Mouse (Mus musculus) MEL (cell line): Measurements from ENCODE around the gene 1700003H04Rik. TPM values are rescaled to one million over a fixed set of nuclear protein-coding genes. Genes with fewer than 3 reads are reported as not detected.

ENCODE experiments used
- DNase-seq: peaks from one replicate; pipeline ENCODE4 v3.0.0; 2011; ENCODE audit warnings: low read depth, low spot score
- H3K27ac ChIP-seq: 2 replicates; pipeline ENCODE4 v1.5.1; 2012; ENCODE audit warnings: low read depth, mild to moderate bottlenecking, control low read depth, low read length, moderate library complexity; ENCODE audit not compliant: control insufficient read depth
- H3K27me3 ChIP-seq, 2 experiments: fragments of 150-350 bp in 1 of 2; sonication (generic) in 1 of 2; 2 replicates each; pipeline ENCODE4 v1.6.1; 2012; ENCODE audit warnings: low read length in 2 of 2, mild to moderate bottlenecking in 2 of 2, improper control_type of control experiment in 1 of 2, moderate library complexity in 1 of 2; ENCODE audit not compliant: insufficient read depth in 2 of 2, control insufficient read depth in 1 of 2
- H3K36me3 ChIP-seq, 2 experiments: 2 replicates each; pipeline ENCODE4 v1.6.1; 2012 to 2014; ENCODE audit warnings: low read length in 2 of 2, improper control_type of control experiment in 1 of 2, inconsistent platforms in 1 of 2, mild to moderate bottlenecking in 1 of 2; ENCODE audit not compliant: insufficient read depth in 2 of 2, control insufficient read depth in 1 of 2
- H3K4me1 ChIP-seq, 2 experiments: fragments of 150-350 bp in 1 of 2; sonication (generic) in 1 of 2; 2 replicates each; pipeline ENCODE4 v1.6.1; 2012; ENCODE audit warnings: low read length in 2 of 2, improper control_type of control experiment in 1 of 2, mild to moderate bottlenecking in 1 of 2; ENCODE audit not compliant: insufficient read depth in 2 of 2, control insufficient read depth in 1 of 2
- H3K4me3 ChIP-seq, 2 experiments: fragments of 150-350 bp in 1 of 2; sonication (generic) in 1 of 2; 2 replicates each; pipeline ENCODE4 v1.5.1; 2012; ENCODE audit warnings: low read depth in 2 of 2, low read length in 2 of 2, mild to moderate bottlenecking in 2 of 2, moderate library complexity in 2 of 2, control low read depth in 1 of 2, improper control_type of control experiment in 1 of 2; ENCODE audit not compliant: control insufficient read depth in 1 of 2, insufficient read depth in 1 of 2
- H3K79me2 ChIP-seq: 2 replicates; pipeline ENCODE4 v1.6.1; 2012; ENCODE audit warnings: mild to moderate bottlenecking, low read length, moderate library complexity; ENCODE audit not compliant: control insufficient read depth, poor library complexity, insufficient read depth
- H3K9ac ChIP-seq: 2 replicates; pipeline ENCODE4 v1.6.1; 2012; ENCODE audit warnings: low read depth, mild to moderate bottlenecking, control low read depth, low read length, moderate library complexity; ENCODE audit not compliant: control insufficient read depth, poor library complexity, severe bottlenecking
- H3K9me3 ChIP-seq: fragments of 150-350 bp; sonication (generic); replicated peaks from 2 replicates; pipeline ENCODE4 v1.6.1; 2012; ENCODE audit warnings: mild to moderate bottlenecking, low read length, improper control_type of control experiment, moderate library complexity; ENCODE audit not compliant: insufficient read depth
- CHD1 ChIP-seq: IDR thresholded peaks from 2 replicates; pipeline ENCODE4 v1.6.1; 2012; ENCODE audit warnings: low read depth, mild to moderate bottlenecking, inconsistent platforms, low read length, improper control_type of control experiment
- CHD2 ChIP-seq: IDR thresholded peaks from 2 replicates; pipeline ENCODE4 v1.6.1; 2011; ENCODE audit warnings: low read length, improper control_type of control experiment
- CTCF ChIP-seq, 3 experiments: IDR thresholded peaks in 2 of 3; conservative IDR thresholded peaks in 1 of 3; 2 replicates each; pipeline ENCODE4 v1.5.1; 2011 to 2012; ENCODE audit warnings: low read length in 3 of 3, low read depth in 2 of 3, mild to moderate bottlenecking in 2 of 3, improper control_type of control experiment in 1 of 3, inconsistent platforms in 1 of 3, mixed read lengths in 1 of 3, moderate library complexity in 1 of 3; ENCODE audit not compliant: control insufficient read depth in 1 of 3, insufficient read depth in 1 of 3, poor library complexity in 1 of 3, severe bottlenecking in 1 of 3
- E2F4 ChIP-seq: IDR thresholded peaks from 2 replicates; pipeline ENCODE4 v1.6.1; 2011; ENCODE audit warnings: low read depth, low read length, improper control_type of control experiment, borderline replicate concordance
- ELF1 ChIP-seq: IDR thresholded peaks from 2 replicates; pipeline ENCODE4 v1.6.1; 2014; ENCODE audit warnings: low read depth, mild to moderate bottlenecking, inconsistent platforms, low read length, improper control_type of control experiment, moderate library complexity
- ETS1 ChIP-seq: IDR thresholded peaks from 2 replicates; pipeline ENCODE4 v1.6.1; 2012; ENCODE audit warnings: low read depth, mild to moderate bottlenecking, inconsistent platforms, low read length, improper control_type of control experiment, moderate library complexity
- MAFK ChIP-seq: IDR thresholded peaks from 2 replicates; pipeline ENCODE4 v1.6.1; 2011; ENCODE audit warnings: low read depth, mild to moderate bottlenecking, low read length, improper control_type of control experiment, borderline replicate concordance
- MAZ ChIP-seq: IDR thresholded peaks from 2 replicates; pipeline ENCODE4 v1.6.1; 2012; ENCODE audit warnings: low read depth, mild to moderate bottlenecking, inconsistent platforms, low read length, improper control_type of control experiment
- MEF2A ChIP-seq: IDR thresholded peaks from 2 replicates; pipeline ENCODE4 v1.6.1; 2014; ENCODE audit warnings: low read depth, mild to moderate bottlenecking, inconsistent platforms, low read length, improper control_type of control experiment; ENCODE audit not compliant: poor library complexity, insufficient replicate concordance, severe bottlenecking; ENCODE audit errors: extremely low read depth
- MXI1 ChIP-seq: IDR thresholded peaks from 2 replicates; pipeline ENCODE4 v1.6.1; 2011; ENCODE audit warnings: mild to moderate bottlenecking, low read depth, low read length, improper control_type of control experiment
- MYB ChIP-seq: IDR thresholded peaks from 2 replicates; pipeline ENCODE4 v1.6.1; 2011; ENCODE audit warnings: mild to moderate bottlenecking, low read depth, low read length, improper control_type of control experiment
- NELFE ChIP-seq: IDR thresholded peaks from 2 replicates; pipeline ENCODE4 v1.6.1; 2011; ENCODE audit warnings: low read depth, low read length, improper control_type of control experiment
- NRF1 ChIP-seq: IDR thresholded peaks from 2 replicates; pipeline ENCODE4 v1.6.1; 2014; ENCODE audit warnings: low read depth, mild to moderate bottlenecking, inconsistent platforms, low read length, improper control_type of control experiment, moderate library complexity; ENCODE audit not compliant: poor library complexity, insufficient read depth, severe bottlenecking
- POLR2AphosphoS2 ChIP-seq: IDR thresholded peaks from 2 replicates; pipeline ENCODE4 v1.6.1; 2011; ENCODE audit warnings: low read length, improper control_type of control experiment
- RCOR1 ChIP-seq: IDR thresholded peaks from 2 replicates; pipeline ENCODE4 v1.6.1; 2012; ENCODE audit warnings: low read depth, mild to moderate bottlenecking, inconsistent platforms, low read length, improper control_type of control experiment
- SIN3A ChIP-seq: IDR thresholded peaks from 2 replicates; pipeline ENCODE4 v1.6.1; 2012; ENCODE audit warnings: low read length, improper control_type of control experiment, inconsistent platforms
- SMC3 ChIP-seq: IDR thresholded peaks from 2 replicates; pipeline ENCODE4 v1.6.1; 2011; ENCODE audit warnings: low read depth, low read length, improper control_type of control experiment
- TAL1 ChIP-seq: IDR thresholded peaks from 2 replicates; pipeline ENCODE4 v1.6.1; 2012; ENCODE audit warnings: mild to moderate bottlenecking, inconsistent platforms, low read length, moderate library complexity, mixed read lengths
- TBP ChIP-seq: IDR thresholded peaks from 2 replicates; pipeline ENCODE4 v1.8.0; 2011; ENCODE audit warnings: low read depth, low read length, improper control_type of control experiment
- TCF12 ChIP-seq: IDR thresholded peaks from 2 replicates; pipeline ENCODE4 v1.6.1; 2014; ENCODE audit warnings: low read depth, mild to moderate bottlenecking, inconsistent platforms, low read length, improper control_type of control experiment, moderate library complexity
- UBTF ChIP-seq: IDR thresholded peaks from 2 replicates; pipeline ENCODE4 v1.6.1; 2012; ENCODE audit warnings: low read depth, mild to moderate bottlenecking, inconsistent platforms, low read length, improper control_type of control experiment, moderate library complexity, borderline replicate concordance; ENCODE audit not compliant: insufficient read depth
- USF1 ChIP-seq: IDR thresholded peaks from 2 replicates; pipeline ENCODE4 v1.6.1; 2014; ENCODE audit warnings: low read depth, mild to moderate bottlenecking, inconsistent platforms, low read length, improper control_type of control experiment, moderate library complexity
- USF2 ChIP-seq, 2 experiments: IDR thresholded peaks; 2 replicates each; pipeline ENCODE4 v1.6.1; 2011 to 2012; ENCODE audit warnings: improper control_type of control experiment in 2 of 2, low read length in 2 of 2, borderline replicate concordance in 1 of 2, inconsistent platforms in 1 of 2, low read depth in 1 of 2, mild to moderate bottlenecking in 1 of 2; ENCODE audit not compliant: insufficient read depth in 1 of 2
- ZKSCAN1 ChIP-seq: IDR thresholded peaks from 2 replicates; pipeline ENCODE4 v1.6.1; 2012; ENCODE audit warnings: low read depth, mild to moderate bottlenecking, inconsistent platforms, low read length, improper control_type of control experiment, moderate library complexity
- ZMIZ1 ChIP-seq: IDR thresholded peaks from 2 replicates; pipeline ENCODE4 v1.6.1; 2012; ENCODE audit warnings: low read depth, mild to moderate bottlenecking, inconsistent platforms, low read length, improper control_type of control experiment, moderate library complexity
- ZNF384 ChIP-seq: IDR thresholded peaks from 2 replicates; pipeline ENCODE4 v1.6.1; 2012; ENCODE audit warnings: low read depth, mild to moderate bottlenecking, inconsistent platforms, low read length, improper control_type of control experiment
- polyA plus RNA-seq, 2 experiments: library from polyadenylated mRNA; stranded (reverse) in 1 of 2; unstranded in 1 of 2; fragments of >175 nt in 1 of 2; fragments of >200 nt in 1 of 2; gene quantifications; 2 replicates each; pipeline versions ENCODE4 v1.2.1 to v1.2.4; 2012; ENCODE audit warnings: low replicate concordance in 2 of 2, low read depth in 1 of 2; ENCODE audit not compliant: insufficient read length in 2 of 2, insufficient read depth in 1 of 2, missing spikeins in 1 of 2
- total RNA-seq: library from RNA; depleted of rRNA; stranded (reverse); fragments of 300-350 nt; gene quantifications from 2 replicates; pipeline ENCODE4 v1.2.3, GENCODE M21; 2012; rRNA removed

Gene 1700003H04Rik
- total RNA-seq (not detected in 2 replicates), polyA plus RNA-seq (not detected)

DNA sequence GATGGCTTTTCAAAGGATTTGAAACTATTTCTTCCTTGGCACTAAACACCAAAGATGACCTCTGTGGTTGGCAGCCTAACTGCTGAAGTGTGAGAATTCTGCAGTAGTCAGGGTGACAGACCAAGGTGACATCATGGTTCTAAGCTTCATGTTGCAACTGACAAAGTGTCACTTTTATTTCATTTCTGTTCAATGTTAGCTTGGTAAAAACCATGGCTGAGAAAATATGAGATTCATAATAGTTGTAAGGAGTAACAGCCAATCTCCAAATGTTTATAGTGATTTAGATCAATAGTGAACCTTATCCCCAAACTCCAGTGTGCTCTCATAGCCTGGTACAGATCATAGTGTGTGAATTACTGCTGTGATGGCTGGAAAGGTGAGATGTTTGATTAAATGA lies at the start of gene 1700003H04Rik:
TSS of gene 1700003H04Rik (minus strand) at position 101 of the 400 bp plus-strand sequence.
- no peak for DNase-seq
- Histone ChIP-seq H3K9ac (no peak within 1 kb of the TSS), H3K79me2 (no peaks in the 10 kb centered on the region), H3K9me3 (no peaks in the 10 kb centered on the region), H3K27me3 (no peaks in the 10 kb centered on the region), H3K27ac (no peak within 1 kb of the TSS), H3K36me3 (no peaks in the 10 kb centered on the region), H3K4me1 (no peaks in the 10 kb centered on the region), H3K4me3 (no peak within 1 kb of the TSS)
- TF ChIP-seq TAL1: no peak
- TF ChIP-seq MXI1: no peak
- no peak for TF ChIP-seq E2F4
- no peak for TF ChIP-seq POLR2AphosphoS2
- TF ChIP-seq RCOR1: no peak
- no peak for TF ChIP-seq ETS1
- TF ChIP-seq MYB: no peak
- TF ChIP-seq MAZ: no peak
- no peak for TF ChIP-seq ZMIZ1
- no peak for TF ChIP-seq ZKSCAN1
- TF ChIP-seq NRF1: no peak
- no peak for TF ChIP-seq MAFK
- TF ChIP-seq CTCF (IDR thresholded peaks at IDR 0.05 in 2 of 3, conservative IDR thresholded peaks at IDR 0.05 in 1 of 3; ENCODE audit: control insufficient read depth in 1 of 3, insufficient read depth in 1 of 3, low read depth in 2 of 3, low read length in 3 of 3, poor library complexity in 1 of 3, severe bottlenecking in 1 of 3): no peak
- TF ChIP-seq MEF2A: no peak
- TF ChIP-seq SIN3A: no peak

DNA sequence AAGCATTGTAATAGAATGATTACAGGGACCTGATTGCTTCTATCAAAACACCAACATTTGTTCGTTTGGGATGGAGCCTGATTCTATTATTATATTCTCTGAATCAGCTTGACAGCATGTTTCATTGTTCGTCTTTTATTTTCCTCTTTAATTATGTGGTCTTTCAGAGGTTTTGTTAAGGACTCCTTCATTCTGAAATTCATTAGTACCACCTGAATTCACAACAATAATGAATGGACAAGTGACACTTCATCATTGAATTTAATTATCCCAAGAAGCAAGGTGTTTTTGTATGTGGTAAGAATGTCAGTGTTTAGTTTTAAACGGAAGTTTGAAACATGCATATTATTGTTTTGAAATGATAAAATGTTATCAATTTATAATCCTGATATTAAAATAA lies 42.1 kb upstream of the 1700003H04Rik start:
- H3K79me2 ChIP-seq: no peaks in the 10 kb centered on the region
- H3K4me1 ChIP-seq: no peaks in the 10 kb centered on the region; a peak in 1 of 4 replicates
- DNase-seq: no peak
- H3K27me3 ChIP-seq: no peaks in the 10 kb centered on the region
- H3K36me3 ChIP-seq: no peaks in the 10 kb centered on the region
- no peak overlapping the region for H3K9ac ChIP-seq
- no peaks in the 10 kb centered on the region for H3K9me3 ChIP-seq
- no peak overlapping the region for H3K27ac ChIP-seq
- H3K4me3 ChIP-seq: no peak overlapping the region
- TF ChIP-seq MAZ (no peak), E2F4 (no peak), ELF1 (no peak), CTCF (IDR thresholded peaks at IDR 0.05 in 2 of 3, conservative IDR thresholded peaks at IDR 0.05 in 1 of 3; ENCODE audit: control insufficient read depth in 1 of 3, insufficient read depth in 1 of 3, low read depth in 2 of 3, low read length in 3 of 3, poor library complexity in 1 of 3, severe bottlenecking in 1 of 3) (no peak), USF1 (no peak), NELFE (no peak), SMC3 (no peak), MEF2A (no peak), TAL1 (no peak), UBTF (no peak), ZMIZ1 (no peak), TCF12 (no peak), MXI1 (no peak), USF2 (IDR thresholded peaks at IDR 0.05; ENCODE audit: borderline replicate concordance in 1 of 2, insufficient read depth in 1 of 2, low read depth in 1 of 2, low read length in 2 of 2) (no peak), CHD1 (no peak), ZKSCAN1 (no peak), TBP (no peak), CHD2 (no peak), NRF1 (no peak), ZNF384 (no peak)
- TF ChIP-seq, all 39 proteins: peak for 0
